Mouse (Mus musculus) forebrain, embryonic 16.5 days (tissue): Measurements from ENCODE around the gene Iyd. TPM values are rescaled to one million over a fixed set of nuclear protein-coding genes. Genes with fewer than 3 reads are reported as not detected.
A peak's percentile ranks its signal among the peaks of the same experiment; 100 is the strongest.

Experiments used
- ATAC-seq: fragments of 200-750 bp; cut with Nextera tagmentation; 2 replicates; pipeline ENCODE4 v1.8.0; 2017; ENCODE audit warnings: mild to moderate bottlenecking, moderate library complexity
- H3K27ac ChIP-seq: fragments of 300-500 bp; sonication (generic); 2 replicates; pipeline ENCODE4 v1.5.1; 2014; ENCODE audit warnings: low read length, control low read depth
- H3K27me3 ChIP-seq: fragments of 300-500 bp; sonication (generic); replicated peaks from 2 replicates; pipeline ENCODE4 v1.6.1; 2014; ENCODE audit warnings: low read length; ENCODE audit not compliant: control insufficient read depth, insufficient read depth
- H3K36me3 ChIP-seq: fragments of 300-500 bp; sonication (generic); 2 replicates; pipeline ENCODE4 v1.6.1; 2014; ENCODE audit not compliant: control insufficient read depth, insufficient read depth
- H3K4me1 ChIP-seq: fragments of 300-500 bp; sonication (generic); replicated peaks from 2 replicates; pipeline ENCODE4 v1.6.1; 2014; ENCODE audit warnings: low read length; ENCODE audit not compliant: control insufficient read depth, insufficient read depth
- H3K4me2 ChIP-seq: fragments of 300-500 bp; sonication (generic); 2 replicates; pipeline ENCODE4 v1.6.1; 2014; ENCODE audit warnings: mild to moderate bottlenecking, low read length, control low read depth
- H3K4me3 ChIP-seq: fragments of 300-500 bp; sonication (generic); replicated peaks from 2 replicates; pipeline ENCODE4 v1.5.1; 2014; ENCODE audit warnings: mild to moderate bottlenecking, low read length, control low read depth
- H3K9ac ChIP-seq: fragments of 300-500 bp; sonication (generic); replicated peaks from 2 replicates; pipeline ENCODE4 v1.6.1; 2014; ENCODE audit warnings: low read depth, low read length, control low read depth
- H3K9me3 ChIP-seq: fragments of 300-500 bp; sonication (generic); 2 replicates; pipeline ENCODE4 v1.6.1; 2016; ENCODE audit warnings: low read length; ENCODE audit not compliant: control insufficient read depth
- WGBS: fragments of 180-500 bp; shearing (Covaris S2); extraction: QIAGEN DNeasy Blood & Tissue Kit; methylation state at CpG from one replicate; pipeline ENCODE4 v1.1.7; 2014; 5-methylcytosine and 5-hydroxymethylcytosine counted together
- polyA plus RNA-seq: library from polyadenylated mRNA; unstranded; fragments of >200 nt; fragmentation: Nextera tagmentation; extraction: Ambion mirVana; gene quantifications from 2 replicates; pipeline ENCODE4 v1.2.1, GENCODE M21; 2015

The Iyd gene
- polyA plus RNA-seq, 1 experiment from 2014 or later, result 0.22 TPM

DNA sequence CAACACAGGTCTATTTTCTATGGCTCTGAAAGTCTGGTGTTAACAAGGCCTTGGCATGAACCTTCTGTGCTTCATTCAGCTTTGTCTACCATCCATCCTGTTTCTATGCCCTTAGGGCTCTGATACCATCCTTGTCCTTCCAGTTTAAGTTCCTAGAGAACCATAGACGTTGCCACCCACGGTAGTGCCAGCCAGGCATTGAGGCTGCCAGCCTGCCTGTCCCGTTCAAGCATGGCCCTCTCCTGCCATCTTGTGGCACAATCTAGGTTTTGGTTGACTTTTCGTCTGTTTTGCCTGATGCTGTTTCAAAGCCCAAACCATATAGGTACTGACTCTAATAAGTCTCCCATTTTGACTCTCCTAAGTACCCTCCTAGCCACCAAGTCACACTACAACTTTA is 8.7 kb upstream of the Iyd start:
- Histone ChIP-seq H3K9ac (no peak overlapping the region), H3K9me3 (no peaks in the 10 kb centered on the region), H3K4me2 (no peak overlapping the region), H3K36me3 (no peaks in the 10 kb centered on the region), H3K4me3 (no peak overlapping the region), H3K27me3 (no peaks in the 10 kb centered on the region; the same call in 1 of the 2 replicates), H3K4me1 (peaks cover 8% of the 10 kb centered on the region; the same call in 1 of the 2 replicates), H3K27ac (no peak overlapping the region)
- WGBS, result 2% methylated on average over 4 of the region's 4 CpGs
- peak; percentile 77 for ATAC-seq

GRCm38 (mm10) chr10:3534445-3534844 is 5.6 kb upstream of the Iyd start:
- Histone ChIP-seq H3K36me3 (no peaks in the 10 kb centered on the region), H3K9ac (peak overlapping the region; percentile 51), H3K4me1 (peaks cover 8% of the 10 kb centered on the region; the same call in 1 of the 2 replicates), H3K27ac (no peak overlapping the region), H3K27me3 (no peaks in the 10 kb centered on the region; the same call in 1 of the 2 replicates), H3K4me2 (peak overlapping the region; percentile 61), H3K4me3 (peak overlapping the region; percentile 26; the same call in 1 of the 2 replicates), H3K9me3 (no peaks in the 10 kb centered on the region)
- peak; percentile 32 for ATAC-seq
- 1% methylated on average over 7 of the region's 7 CpGs for WGBS

DNA sequence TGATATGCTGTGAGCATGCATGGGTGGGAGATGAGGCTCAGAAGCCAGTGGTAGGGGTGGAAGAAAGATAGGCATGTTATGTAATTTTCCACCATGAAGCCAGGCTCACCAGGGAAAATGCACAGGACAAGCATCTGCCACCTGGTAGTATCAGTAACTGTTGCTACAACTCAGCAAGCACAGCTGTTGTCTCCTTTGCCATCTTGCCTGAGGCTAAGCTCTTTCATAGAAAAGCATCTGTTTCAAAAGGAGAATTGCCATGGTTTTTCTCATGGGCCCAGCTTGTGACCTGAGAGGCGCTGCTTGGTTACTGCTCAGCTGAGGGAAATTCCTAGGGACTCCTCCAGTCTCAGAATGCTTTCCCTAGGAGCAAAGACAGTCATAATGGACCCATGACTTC is 3.7 kb upstream of the Iyd start:
- Histone ChIP-seq H3K27me3 (no peaks in the 10 kb centered on the region; the same call in 1 of the 2 replicates), H3K4me1 (peaks cover 4% of the 10 kb centered on the region), H3K36me3 (no peaks in the 10 kb centered on the region), H3K4me2 (no peak overlapping the region), H3K9ac (no peak overlapping the region), H3K27ac (no peak overlapping the region), H3K4me3 (no peak overlapping the region), H3K9me3 (no peaks in the 10 kb centered on the region)
- WGBS, result 71% methylated on average over 1 of the region's 1 CpGs
- no peak for ATAC-seq

- Histone ChIP-seq H3K9me3 (no peaks in the 10 kb centered on the region), H3K4me2 (no peak overlapping the region), H3K27ac (no peak overlapping the region), H3K27me3 (no peaks in the 10 kb centered on the region), H3K36me3 (no peaks in the 10 kb centered on the region), H3K4me1 (no peaks in the 10 kb centered on the region), H3K9ac (no peak overlapping the region), H3K4me3 (no peak overlapping the region)
- 83% methylated on average over 2 of the region's 2 CpGs for WGBS
- no peak for ATAC-seq
Measured at GRCm38 (mm10) chr10:3549384-3549783, 9.3 kb downstream of the Iyd start.

- Histone ChIP-seq H3K4me1 (no peaks in the 10 kb centered on the region), H3K9ac (no peak overlapping the region), H3K27me3 (no peaks in the 10 kb centered on the region), H3K9me3 (no peaks in the 10 kb centered on the region), H3K27ac (no peak overlapping the region), H3K4me3 (no peak overlapping the region), H3K36me3 (no peaks in the 10 kb centered on the region), H3K4me2 (no peak overlapping the region)
- no peak for ATAC-seq
- WGBS, result 70% methylated on average over 5 of the region's 5 CpGs
Measured at GRCm38 (mm10) chr10:3555128-3555527, 15.1 kb downstream of the Iyd start.

DNA sequence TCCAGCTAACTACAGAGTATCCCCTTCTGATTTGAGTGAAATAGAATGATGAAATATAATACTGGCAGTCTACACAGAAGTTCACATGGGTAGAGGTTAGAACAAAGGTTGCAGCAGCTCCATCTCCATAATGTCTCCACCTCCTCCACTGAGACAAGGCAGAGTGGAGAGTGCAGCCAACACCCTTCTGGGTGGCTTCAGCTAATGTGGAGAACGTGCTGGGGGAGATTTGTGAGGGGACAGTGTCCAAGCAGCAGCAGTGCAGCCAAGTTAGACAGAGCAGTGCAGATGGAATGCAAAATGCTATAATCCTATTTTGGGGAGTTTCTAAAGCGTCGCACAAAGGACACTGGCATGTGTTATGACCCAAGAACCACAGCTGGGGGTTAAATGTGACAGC is 16.5 kb downstream of the Iyd start:
- Histone ChIP-seq H3K4me2 (no peak overlapping the region), H3K27me3 (no peaks in the 10 kb centered on the region), H3K36me3 (no peaks in the 10 kb centered on the region), H3K9ac (no peak overlapping the region), H3K4me1 (no peaks in the 10 kb centered on the region), H3K27ac (no peak overlapping the region), H3K4me3 (no peak overlapping the region), H3K9me3 (no peaks in the 10 kb centered on the region)
- 70% methylated on average over 3 of the region's 3 CpGs for whole genome bisulfite sequencing
- no peak for ATAC-seq

DNA sequence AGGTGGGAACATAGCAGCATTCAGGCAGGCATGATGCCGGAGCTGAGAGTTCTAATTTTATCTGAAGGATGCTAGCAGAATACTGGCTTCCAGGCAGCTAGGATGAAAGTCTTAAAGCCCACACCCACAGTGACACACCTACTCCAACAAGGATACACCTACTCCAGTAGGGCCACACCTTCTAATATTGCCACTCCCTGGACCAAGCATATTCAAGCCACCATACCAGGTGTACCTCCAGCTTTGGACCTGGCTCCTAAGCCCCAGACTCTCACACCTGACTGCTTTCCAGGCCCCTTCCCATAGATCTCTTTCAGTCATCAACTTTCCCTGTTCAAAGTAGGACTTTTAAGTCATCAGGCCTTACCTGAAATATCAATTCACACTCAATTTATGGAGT is 19.1 kb downstream of the Iyd start:
- no peaks in the 10 kb centered on the region for H3K27me3 ChIP-seq
- 87% methylated on average over 1 of the region's 1 CpGs for WGBS
- no peak for ATAC-seq
- no peak overlapping the region for H3K4me2 ChIP-seq
- no peak overlapping the region for H3K9ac ChIP-seq
- no peaks in the 10 kb centered on the region for H3K9me3 ChIP-seq
- no peaks in the 10 kb centered on the region for H3K4me1 ChIP-seq
- no peak overlapping the region for H3K4me3 ChIP-seq
- H3K27ac ChIP-seq, result no peak overlapping the region
- H3K36me3 ChIP-seq, result no peaks in the 10 kb centered on the region

GRCm38 (mm10) chr10:3562165-3562564 is 22.1 kb downstream of the Iyd start:
- no peaks in the 10 kb centered on the region for H3K9me3 ChIP-seq
- no peak overlapping the region for H3K4me3 ChIP-seq
- H3K4me2 ChIP-seq, result no peak overlapping the region
- H3K4me1 ChIP-seq, result no peaks in the 10 kb centered on the region
- no peak overlapping the region for H3K27ac ChIP-seq
- no peaks in the 10 kb centered on the region for H3K27me3 ChIP-seq
- no peaks in the 10 kb centered on the region for H3K36me3 ChIP-seq
- no peak overlapping the region for H3K9ac ChIP-seq
- ATAC-seq, result no peak

- 79% methylated on average over 4 of the region's 4 CpGs for WGBS
- Histone ChIP-seq H3K4me1 (no peaks in the 10 kb centered on the region), H3K9ac (no peak overlapping the region)
Measured at GRCm38 (mm10) chr10:3565126-3565525, 25.1 kb downstream of the Iyd start.

DNA sequence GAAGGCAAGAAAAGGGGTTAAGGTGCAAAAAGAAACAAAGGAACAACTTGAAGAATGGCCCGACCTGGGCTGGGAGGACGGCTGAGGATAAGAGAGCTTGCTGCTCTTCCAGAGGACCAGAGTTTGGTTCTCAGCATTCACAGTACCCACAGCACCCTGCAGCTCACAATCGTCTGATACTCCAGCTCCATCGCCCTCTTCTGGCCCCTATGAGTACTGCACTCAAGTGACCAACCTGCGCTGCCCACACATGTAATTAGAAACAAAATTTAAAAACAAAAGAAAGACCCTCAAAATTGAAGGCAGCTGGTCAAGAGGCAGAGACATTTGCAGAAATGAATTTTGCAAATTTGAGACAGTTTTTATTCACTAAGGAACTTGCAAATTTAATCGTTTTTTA is 27.8 kb downstream of the Iyd start:
- Histone ChIP-seq H3K9me3 (no peaks in the 10 kb centered on the region), H3K27ac (no peak overlapping the region), H3K27me3 (no peaks in the 10 kb centered on the region), H3K4me1 (no peaks in the 10 kb centered on the region), H3K9ac (no peak overlapping the region), H3K36me3 (no peaks in the 10 kb centered on the region), H3K4me2 (no peak overlapping the region), H3K4me3 (no peak overlapping the region)
- WGBS, result 70% methylated on average over 6 of the region's 6 CpGs
- ATAC-seq, result no peak

More at GRCm38 (mm10) chr10:3565126-3565525, 25.1 kb downstream of the Iyd start:
- H3K9me3 ChIP-seq, result no peaks in the 10 kb centered on the region
- H3K4me3 ChIP-seq, result no peak overlapping the region
- no peak for ATAC-seq
- H3K27me3 ChIP-seq, result no peaks in the 10 kb centered on the region
- no peak overlapping the region for H3K27ac ChIP-seq
- no peaks in the 10 kb centered on the region for H3K36me3 ChIP-seq
- no peak overlapping the region for H3K4me2 ChIP-seq
